Mouse (Mus musculus) CD4-positive, CD25-positive, alpha-beta regulatory T cell, adult 2 months (primary cell): ENCODE results near the gene 4930415O20Rik.
"Not testable (repeated sequence)": the region's sequence is repeated elsewhere in the genome, so short reads cannot be mapped to it uniquely, and the experiment has no call there.

Experiments used
- DNase-seq: peaks from one replicate; pipeline ENCODE4 v3.0.0-alpha.2; 2012; ENCODE audit warnings: low read depth, low spot score

Gene 4930415O20Rik

GRCm38 (mm10) chr15:98568256-98569033, 2.4 kb upstream of the 4930415O20Rik start:
- DNase-seq = peak; percentile 24

GRCm38 (mm10) chr15:98569216-98569615, 1.6 kb upstream of the 4930415O20Rik start:
- no peak for DNase-seq

- DNase-seq = no peak
Observed at GRCm38 (mm10) chr15:98569795-98570365, 924 bp upstream of the 4930415O20Rik start.

- no peak for DNase-seq
Observed at GRCm38 (mm10) chr15:98573293-98573692, 2.5 kb downstream of the 4930415O20Rik start.

GRCm38 (mm10) chr15:98579310-98579709, 8.5 kb downstream of the 4930415O20Rik start:
- no peak for DNase-seq

GRCm38 (mm10) chr15:98579795-98580464, 9.1 kb downstream of the 4930415O20Rik start:
- DNase-seq = peak; percentile 90

- no peak for DNase-seq
Observed at GRCm38 (mm10) chr15:98582410-98582809, 11.6 kb downstream of the 4930415O20Rik start.

- DNase-seq = no peak
Observed at GRCm38 (mm10) chr15:98582996-98583395, 12.2 kb downstream of the 4930415O20Rik start.

GRCm38 (mm10) chr15:98585421-98585820, 14.6 kb downstream of the 4930415O20Rik start:
- no peak for DNase-seq

GRCm38 (mm10) chr15:98586141-98586540, 15.3 kb downstream of the 4930415O20Rik start:
- DNase-seq = not testable (repeated sequence)

GRCm38 (mm10) chr15:98587751-98588150, 16.9 kb downstream of the 4930415O20Rik start:
- peak; percentile 66 for DNase-seq

GRCm38 (mm10) chr15:98589640-98590336, 19.0 kb downstream of the 4930415O20Rik start:
- DNase-seq = peak; percentile 34

GRCm38 (mm10) chr15:98591396-98591795, 20.6 kb downstream of the 4930415O20Rik start:
- no peak for DNase-seq

- no peak for DNase-seq
Observed at GRCm38 (mm10) chr15:98594193-98594592, 23.4 kb downstream of the 4930415O20Rik start.

- no peak for DNase-seq
Observed at GRCm38 (mm10) chr15:98595049-98595448, 24.2 kb downstream of the 4930415O20Rik start.

- DNase-seq = no peak
Observed at GRCm38 (mm10) chr15:98596609-98597008, 25.8 kb downstream of the 4930415O20Rik start.

GRCm38 (mm10) chr15:98600036-98600709, 29.4 kb downstream of the 4930415O20Rik start:
- DNase-seq = no peak

GRCm38 (mm10) chr15:98601832-98602190, 31.0 kb downstream of the 4930415O20Rik start:
- no peak for DNase-seq

GRCm38 (mm10) chr15:98602191-98602881, 31.5 kb downstream of the 4930415O20Rik start:
- no peak for DNase-seq

GRCm38 (mm10) chr15:98602921-98603458, 32.2 kb downstream of the 4930415O20Rik start:
- DNase-seq = no peak
